Mouse (Mus musculus): Measurements from ENCODE around the gene Myrip. TPM values are rescaled to one million over a fixed set of nuclear protein-coding genes. Genes with fewer than 3 reads are reported as not detected.
A peak's percentile ranks its signal among the peaks of the same experiment; 100 is the strongest.

Myrip gene
- polyA plus RNA-seq, 1 experiment, result 1.3 TPM

DNA sequence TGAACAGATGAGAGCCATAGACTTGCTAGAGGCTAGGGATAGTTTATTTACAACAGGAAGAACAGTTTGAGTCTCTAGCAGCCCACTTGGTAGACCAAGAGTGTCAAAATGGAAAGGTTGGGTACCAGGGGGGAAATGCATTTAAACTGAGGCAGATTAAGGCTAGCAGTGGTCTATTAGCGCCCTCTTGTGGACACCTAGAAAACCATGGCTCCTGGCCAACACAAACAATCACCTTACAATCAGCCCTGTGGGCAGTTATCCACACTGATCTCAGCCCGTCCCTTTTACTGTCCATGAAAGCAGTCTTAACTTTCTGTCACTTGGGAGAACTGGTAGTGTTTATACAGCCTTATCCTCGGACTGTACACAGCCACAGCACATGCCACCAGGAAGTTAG lies 195.4 kb downstream of the Myrip start:
- peak; percentile 75 for DNase-seq
- WGBS, result 4% methylated on average over 3 of the region's 3 CpGs
- TF ChIP-seq POLR2A (IDR thresholded peaks at IDR 0.05; ENCODE audit: low read depth, low read length) (no peak), CTCF (conservative IDR thresholded peaks at IDR 0.05; ENCODE audit: insufficient read depth, insufficient read length, low read depth, low read length) (peak; percentile 85)
- no peaks in the 10 kb centered on the region for H3K27me3 ChIP-seq (replicated peaks; ENCODE audit: control insufficient read depth, insufficient read depth, low read length)
- H3K4me3 ChIP-seq (ENCODE audit: insufficient read depth, low read depth, low read length), result no peak overlapping the region
- 0 out of 2 replicates have a peak, but pooled peaks cover 1% of the 10 kb centered on the region for H3K36me3 ChIP-seq (ENCODE audit: control insufficient read depth, insufficient read depth, low read length)
- H3K4me1 ChIP-seq (ENCODE audit: control insufficient read depth, insufficient read depth, low read length), result no peaks in the 10 kb centered on the region
- H3K27ac ChIP-seq (ENCODE audit: insufficient read depth, low read depth, low read length), result no peak overlapping the region

DNA sequence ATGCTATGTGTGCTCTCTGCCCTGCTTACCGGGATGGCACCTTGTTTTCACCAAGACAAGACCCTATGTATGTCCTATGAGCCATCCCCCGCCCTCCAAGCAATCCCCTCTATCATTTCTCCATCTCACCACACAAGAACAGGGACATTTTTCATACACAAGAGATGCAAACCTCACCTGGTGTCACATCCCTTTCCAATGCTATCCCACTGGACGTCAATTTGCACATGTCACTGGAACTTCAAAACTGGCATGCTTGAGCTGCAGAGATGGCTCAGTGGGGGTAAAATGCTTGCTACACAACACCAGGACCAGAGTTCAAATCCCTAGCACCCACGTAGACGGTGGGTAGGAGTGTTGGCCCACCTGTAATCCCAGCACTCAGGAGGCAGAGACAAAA lies 196.7 kb downstream of the Myrip start:
- H3K36me3 ChIP-seq (ENCODE audit: control insufficient read depth, insufficient read depth, low read length), result 0 out of 2 replicates have a peak, but pooled peaks cover 1% of the 10 kb centered on the region
- TF ChIP-seq CTCF (conservative IDR thresholded peaks at IDR 0.05; ENCODE audit: insufficient read depth, insufficient read length, low read depth, low read length) (no peak), POLR2A (IDR thresholded peaks at IDR 0.05; ENCODE audit: low read depth, low read length) (no peak)
- 85% methylated on average over 5 of the region's 5 CpGs for WGBS
- DNase-seq, result no peak
- H3K4me3 ChIP-seq (ENCODE audit: insufficient read depth, low read depth, low read length), result no peak overlapping the region
- H3K27ac ChIP-seq (ENCODE audit: insufficient read depth, low read depth, low read length), result no peak overlapping the region
- no peaks in the 10 kb centered on the region for H3K27me3 ChIP-seq (replicated peaks; ENCODE audit: control insufficient read depth, insufficient read depth, low read length)
- H3K4me1 ChIP-seq (ENCODE audit: control insufficient read depth, insufficient read depth, low read length), result no peaks in the 10 kb centered on the region

DNA sequence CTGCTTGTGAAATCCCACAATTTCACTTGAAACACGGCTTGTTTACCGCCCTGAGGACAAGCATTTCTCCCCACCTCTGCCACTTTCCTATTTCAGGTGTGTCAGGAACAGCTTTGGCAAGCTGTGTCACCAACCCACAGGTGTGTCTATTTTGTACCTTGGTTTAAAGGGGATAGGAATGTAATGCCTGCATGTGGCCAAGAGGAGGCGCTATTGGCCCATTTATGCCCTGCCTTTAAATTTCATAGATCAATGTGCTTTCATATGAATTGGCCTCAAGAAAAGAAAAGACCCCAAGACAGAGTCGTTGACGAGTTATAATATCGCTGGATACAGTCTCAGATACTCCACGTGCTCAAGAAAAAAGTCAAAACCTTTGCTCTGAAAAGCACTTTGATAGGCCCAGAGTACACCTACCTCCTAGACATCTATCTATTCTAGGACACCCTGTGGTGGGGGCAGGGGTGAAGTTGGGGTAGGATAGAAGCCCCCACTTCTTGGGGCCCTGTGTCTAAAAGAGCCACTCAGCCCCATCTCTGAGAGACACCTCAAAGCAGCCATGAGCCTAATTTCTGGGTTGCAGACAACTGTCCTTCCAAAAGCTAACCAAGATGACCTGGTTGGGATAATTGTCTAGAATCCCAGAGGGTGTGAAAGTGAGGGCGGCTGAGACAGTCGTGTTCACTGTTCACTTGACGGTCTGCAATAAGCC lies 200.0 kb downstream of the Myrip start:
- Histone ChIP-seq H3K27me3 (replicated peaks; ENCODE audit: control insufficient read depth, insufficient read depth, low read length) (no peaks in the 10 kb centered on the region), H3K4me1 (ENCODE audit: control insufficient read depth, insufficient read depth, low read length) (no peaks in the 10 kb centered on the region), H3K4me3 (ENCODE audit: insufficient read depth, low read depth, low read length) (no peak overlapping the region), H3K27ac (ENCODE audit: insufficient read depth, low read depth, low read length) (no peak overlapping the region), H3K36me3 (ENCODE audit: control insufficient read depth, insufficient read depth, low read length) (no peaks in the 10 kb centered on the region)
- no peak for DNase-seq
- peak; percentile 50 for TF ChIP-seq CTCF (conservative IDR thresholded peaks at IDR 0.05; ENCODE audit: insufficient read depth, insufficient read length, low read depth, low read length)
- no peak for TF ChIP-seq POLR2A (IDR thresholded peaks at IDR 0.05; ENCODE audit: low read depth, low read length)
- 39% methylated on average over 10 of the region's 10 CpGs for WGBS

DNA sequence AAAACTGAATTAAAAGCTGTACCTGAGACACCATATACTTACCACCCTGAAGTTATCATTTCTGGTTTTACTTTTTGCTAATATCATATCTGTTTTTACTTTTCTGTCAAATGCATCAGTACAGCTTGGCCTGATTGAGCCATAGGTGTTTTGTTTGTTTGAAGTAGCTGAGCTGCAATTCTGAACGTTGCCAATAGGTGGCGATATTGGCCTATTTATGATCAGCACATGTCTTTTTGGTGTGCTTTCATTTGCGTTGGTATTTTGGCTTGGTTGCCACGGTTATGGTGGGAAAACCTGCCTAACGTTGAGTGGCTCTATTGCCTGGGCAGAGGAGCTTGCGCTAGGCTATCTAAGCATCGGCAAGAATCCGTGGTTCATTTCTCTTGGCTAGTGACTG lies 200.7 kb downstream of the Myrip start:
- Histone ChIP-seq H3K27me3 (replicated peaks; ENCODE audit: control insufficient read depth, insufficient read depth, low read length) (no peaks in the 10 kb centered on the region), H3K27ac (ENCODE audit: insufficient read depth, low read depth, low read length) (no peak overlapping the region), H3K4me3 (ENCODE audit: insufficient read depth, low read depth, low read length) (no peak overlapping the region), H3K4me1 (ENCODE audit: control insufficient read depth, insufficient read depth, low read length) (no peaks in the 10 kb centered on the region), H3K36me3 (ENCODE audit: control insufficient read depth, insufficient read depth, low read length) (no peaks in the 10 kb centered on the region)
- DNase-seq, result peak; percentile 78
- WGBS, result 6% methylated on average over 8 of the region's 8 CpGs
- TF ChIP-seq CTCF (conservative IDR thresholded peaks at IDR 0.05; ENCODE audit: insufficient read depth, insufficient read length, low read depth, low read length), result peak; percentile 46
- TF ChIP-seq POLR2A (IDR thresholded peaks at IDR 0.05; ENCODE audit: low read depth, low read length), result no peak

GRCm38 (mm10) chr9:120504423-120504822 lies 203.1 kb downstream of the Myrip start:
- Histone ChIP-seq H3K4me3 (ENCODE audit: insufficient read depth, low read depth, low read length) (no peak overlapping the region), H3K27ac (ENCODE audit: insufficient read depth, low read depth, low read length) (no peak overlapping the region), H3K4me1 (ENCODE audit: control insufficient read depth, insufficient read depth, low read length) (no peaks in the 10 kb centered on the region), H3K36me3 (ENCODE audit: control insufficient read depth, insufficient read depth, low read length) (no peaks in the 10 kb centered on the region), H3K27me3 (replicated peaks; ENCODE audit: control insufficient read depth, insufficient read depth, low read length) (no peaks in the 10 kb centered on the region)
- TF ChIP-seq CTCF (conservative IDR thresholded peaks at IDR 0.05; ENCODE audit: insufficient read depth, insufficient read length, low read depth, low read length) (no peak), POLR2A (IDR thresholded peaks at IDR 0.05; ENCODE audit: low read depth, low read length) (no peak)
- no peak for DNase-seq
- WGBS, result 81% methylated on average over 2 of the region's 2 CpGs

- Histone ChIP-seq H3K4me1 (ENCODE audit: control insufficient read depth, insufficient read depth, low read length) (no peaks in the 10 kb centered on the region), H3K36me3 (ENCODE audit: control insufficient read depth, insufficient read depth, low read length) (no peaks in the 10 kb centered on the region), H3K27me3 (replicated peaks; ENCODE audit: control insufficient read depth, insufficient read depth, low read length) (no peaks in the 10 kb centered on the region), H3K4me3 (ENCODE audit: insufficient read depth, low read depth, low read length) (no peak overlapping the region), H3K27ac (ENCODE audit: insufficient read depth, low read depth, low read length) (no peak overlapping the region)
- DNase-seq, result peak; percentile 31
- 74% methylated on average over 3 of the region's 3 CpGs for WGBS
- TF ChIP-seq CTCF (conservative IDR thresholded peaks at IDR 0.05; ENCODE audit: insufficient read depth, insufficient read length, low read depth, low read length) (peak; percentile 48), POLR2A (IDR thresholded peaks at IDR 0.05; ENCODE audit: low read depth, low read length) (no peak)
Measured at GRCm38 (mm10) chr9:120511781-120512180, 210.5 kb downstream of the Myrip start.

DNA sequence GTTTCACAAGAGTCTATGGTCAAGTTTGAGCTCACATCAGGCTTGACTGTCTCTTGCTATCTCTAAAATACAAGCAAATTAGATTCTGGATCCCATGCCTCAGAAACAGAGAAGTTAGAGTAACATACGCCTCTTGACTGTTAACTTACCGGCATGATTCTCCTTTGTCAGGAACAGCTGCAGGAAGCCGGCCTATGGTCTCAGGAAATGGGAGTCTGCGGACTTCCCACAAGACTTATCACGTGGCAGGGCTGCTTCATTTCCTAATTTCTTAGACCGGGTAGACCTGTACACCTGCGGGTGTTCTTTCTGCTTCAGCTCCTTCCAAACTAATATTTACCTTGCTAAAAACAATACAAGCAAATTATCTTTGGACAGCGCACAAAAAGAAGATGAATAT lies 215.4 kb downstream of the Myrip start:
- TF ChIP-seq POLR2A (IDR thresholded peaks at IDR 0.05; ENCODE audit: low read depth, low read length) (no peak), CTCF (conservative IDR thresholded peaks at IDR 0.05; ENCODE audit: insufficient read depth, insufficient read length, low read depth, low read length) (no peak)
- no peak for DNase-seq
- 39% methylated on average over 8 of the region's 8 CpGs for WGBS

More for the DNA sequence above, 215.4 kb downstream of the Myrip start:
- Histone ChIP-seq H3K27me3 (replicated peaks; ENCODE audit: control insufficient read depth, insufficient read depth, low read length) (no peaks in the 10 kb centered on the region), H3K36me3 (ENCODE audit: control insufficient read depth, insufficient read depth, low read length) (no peaks in the 10 kb centered on the region), H3K4me3 (ENCODE audit: insufficient read depth, low read depth, low read length) (no peak overlapping the region), H3K27ac (ENCODE audit: insufficient read depth, low read depth, low read length) (no peak overlapping the region), H3K4me1 (ENCODE audit: control insufficient read depth, insufficient read depth, low read length) (no peaks in the 10 kb centered on the region)
